Mouse (Mus musculus): ENCODE data around the gene Msrb2.

GRCm38 (mm10) chr2:19367114-19367513 lies 4.1 kb upstream of the Msrb2 start:
- TF ChIP-seq CTCF (IDR thresholded peaks at IDR 0.05; ENCODE audit: control insufficient read depth, insufficient read depth, insufficient read length) (no peak), MYOG (IDR thresholded peaks at IDR 0.05; ENCODE audit: control insufficient read depth, extremely low read depth, insufficient read length) (no peak), MAX (IDR thresholded peaks at IDR 0.05) (no peak), CEBPB (IDR thresholded peaks at IDR 0.05; ENCODE audit: low read depth) (no peak), MYOD1 (IDR thresholded peaks at IDR 0.05; ENCODE audit: control insufficient read depth, insufficient read length, low read depth) (no peak)

Data from C2C12 (cell line).